Mouse (Mus musculus): ENCODE results near the gene Arhgef28. TPM values are rescaled to one million over a fixed set of nuclear protein-coding genes. Genes with fewer than 3 reads are reported as not detected.

Arhgef28 gene
- polyA plus RNA-seq, 1 experiment from 2014 or later, result 27.0 TPM

DNA sequence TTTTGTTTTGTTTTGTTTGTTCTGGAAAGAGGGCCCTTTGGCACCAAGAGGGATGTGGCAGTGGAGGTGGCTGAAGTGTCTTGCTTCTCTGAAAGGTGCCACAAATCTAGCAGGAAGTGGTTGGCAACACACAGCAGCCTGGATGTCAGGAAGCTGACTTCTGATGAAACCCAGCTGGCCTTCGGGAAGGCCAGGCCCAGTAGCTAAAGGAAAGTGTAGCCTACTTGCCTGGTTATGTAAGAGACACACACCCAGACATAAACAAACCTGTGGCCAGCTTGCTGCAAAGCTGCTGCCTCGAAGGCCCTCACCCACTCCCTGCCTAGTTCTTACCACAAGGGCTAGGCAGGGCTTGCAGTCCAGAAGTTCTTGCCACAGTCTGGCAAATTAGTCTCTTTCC is 204.1 kb downstream of the Arhgef28 start:
- H3K4me2 ChIP-seq, result no peak overlapping the region
- WGBS, result 75% methylated on average over 2 of the region's 2 CpGs
- no peaks in the 10 kb centered on the region for H3K36me3 ChIP-seq (replicated peaks)
- H3K9ac ChIP-seq, result no peak overlapping the region
- H3K9me3 ChIP-seq, result no peaks in the 10 kb centered on the region
- H3K4me1 ChIP-seq, result no peaks in the 10 kb centered on the region
- no peak overlapping the region for H3K4me3 ChIP-seq
- no peaks in the 10 kb centered on the region for H3K27me3 ChIP-seq (replicated peaks)
- no peak for ATAC-seq (replicated peaks)
- H3K27ac ChIP-seq, result no peak overlapping the region

DNA sequence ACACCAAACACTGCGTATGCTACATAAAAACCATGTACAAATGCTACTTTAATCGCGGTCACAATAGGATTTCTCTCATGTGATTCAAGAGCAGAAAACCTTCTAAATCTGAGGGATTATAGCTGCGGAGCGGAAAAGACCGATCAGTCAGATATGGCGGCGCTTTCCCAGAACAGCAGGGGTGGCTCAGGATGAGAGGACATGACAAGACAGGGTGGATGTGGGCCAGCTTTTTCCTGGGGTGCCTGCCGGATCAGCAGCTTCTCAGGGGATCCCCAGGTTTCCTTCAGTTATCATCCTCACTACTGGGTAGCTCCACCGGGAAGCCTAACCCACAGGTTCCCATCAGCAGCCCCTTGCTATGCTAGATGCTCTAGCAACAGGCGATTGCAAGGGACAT is 204.5 kb downstream of the Arhgef28 start:
- H3K4me3 ChIP-seq, result no peak overlapping the region
- H3K4me1 ChIP-seq, result no peaks in the 10 kb centered on the region
- H3K27ac ChIP-seq, result no peak overlapping the region
- no peak overlapping the region for H3K4me2 ChIP-seq
- H3K9me3 ChIP-seq, result no peaks in the 10 kb centered on the region
- no peak overlapping the region for H3K9ac ChIP-seq
- no peaks in the 10 kb centered on the region for H3K36me3 ChIP-seq (replicated peaks)
- ATAC-seq (replicated peaks), result no peak
- no peaks in the 10 kb centered on the region for H3K27me3 ChIP-seq (replicated peaks)
- WGBS, result 55% methylated on average over 11 of the region's 11 CpGs

DNA sequence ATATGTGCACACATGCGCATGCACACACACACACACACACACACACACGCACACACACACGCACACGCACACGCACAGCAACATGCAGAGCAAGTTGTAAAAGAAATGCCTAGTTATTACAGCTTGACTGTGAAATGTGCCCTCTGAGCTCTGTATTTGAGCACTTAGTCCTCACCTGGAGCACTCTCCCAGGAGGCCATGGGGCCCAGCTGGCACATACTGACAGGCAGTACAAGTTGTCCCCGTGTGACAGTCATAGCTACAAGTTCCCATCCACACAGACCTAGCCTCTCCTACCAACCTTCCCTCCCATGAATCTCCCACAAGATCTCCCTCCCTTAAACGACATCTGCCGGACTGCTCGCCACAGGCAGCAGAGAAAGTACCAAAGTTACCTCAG is 205.4 kb downstream of the Arhgef28 start:
- no peaks in the 10 kb centered on the region for H3K27me3 ChIP-seq (replicated peaks)
- 87% methylated on average over 9 of the region's 9 CpGs for WGBS
- no peaks in the 10 kb centered on the region for H3K4me1 ChIP-seq
- no peaks in the 10 kb centered on the region for H3K9me3 ChIP-seq
- H3K27ac ChIP-seq, result no peak overlapping the region
- no peak for ATAC-seq (replicated peaks)
- H3K36me3 ChIP-seq (replicated peaks), result no peaks in the 10 kb centered on the region
- no peak overlapping the region for H3K4me3 ChIP-seq
- no peak overlapping the region for H3K4me2 ChIP-seq
- H3K9ac ChIP-seq, result no peak overlapping the region

DNA sequence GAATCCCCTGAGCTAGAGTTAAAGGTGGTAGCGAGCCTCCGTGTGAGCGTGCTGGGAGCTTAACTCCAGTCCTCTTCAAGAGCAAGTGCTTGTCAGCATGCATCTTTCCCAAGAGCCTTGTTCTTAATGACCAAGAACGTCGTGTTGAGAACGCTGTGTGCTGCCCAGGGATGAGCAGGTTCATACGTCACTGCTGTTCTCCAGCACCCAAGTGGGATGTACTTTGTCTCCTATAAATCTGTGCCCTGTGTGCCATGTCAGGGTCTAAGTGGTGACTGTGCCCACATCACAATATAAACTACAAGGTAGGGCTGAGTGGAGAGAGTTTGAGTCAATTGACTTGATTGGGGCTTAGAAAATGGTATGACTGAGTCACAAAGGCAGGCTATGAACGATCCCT is 207.1 kb downstream of the Arhgef28 start:
- ATAC-seq (replicated peaks), result no peak
- Histone ChIP-seq H3K4me3 (no peak overlapping the region), H3K4me2 (no peak overlapping the region), H3K9me3 (no peaks in the 10 kb centered on the region), H3K36me3 (replicated peaks) (no peaks in the 10 kb centered on the region), H3K4me1 (no peaks in the 10 kb centered on the region), H3K9ac (no peak overlapping the region), H3K27ac (no peak overlapping the region), H3K27me3 (replicated peaks) (no peaks in the 10 kb centered on the region)
- 69% methylated on average over 8 of the region's 8 CpGs for WGBS

DNA sequence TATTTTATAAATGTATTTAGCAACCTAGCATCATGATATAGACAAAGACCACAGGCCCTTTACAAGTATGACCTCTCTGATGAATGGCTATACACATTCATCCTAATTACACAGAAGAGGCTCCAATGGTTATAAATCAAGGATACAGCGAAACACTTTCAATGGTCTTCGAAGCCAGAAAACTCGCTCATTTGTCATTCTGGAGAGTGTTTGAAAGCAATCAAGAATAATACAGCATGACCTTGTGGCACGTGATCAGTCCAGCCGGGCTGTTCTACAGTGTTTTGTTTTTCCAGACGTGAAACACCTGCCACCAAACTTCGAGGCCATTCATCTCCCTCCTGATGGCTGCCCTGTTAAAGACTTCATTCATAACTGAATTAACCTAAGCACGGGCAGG is 207.7 kb downstream of the Arhgef28 start:
- no peaks in the 10 kb centered on the region for H3K27me3 ChIP-seq (replicated peaks)
- ATAC-seq (replicated peaks), result no peak
- WGBS, result 40% methylated on average over 8 of the region's 8 CpGs
- H3K9me3 ChIP-seq, result no peaks in the 10 kb centered on the region
- H3K27ac ChIP-seq, result no peak overlapping the region
- no peak overlapping the region for H3K9ac ChIP-seq
- no peaks in the 10 kb centered on the region for H3K4me1 ChIP-seq
- H3K4me3 ChIP-seq, result no peak overlapping the region
- H3K36me3 ChIP-seq (replicated peaks), result no peaks in the 10 kb centered on the region
- H3K4me2 ChIP-seq, result no peak overlapping the region

DNA sequence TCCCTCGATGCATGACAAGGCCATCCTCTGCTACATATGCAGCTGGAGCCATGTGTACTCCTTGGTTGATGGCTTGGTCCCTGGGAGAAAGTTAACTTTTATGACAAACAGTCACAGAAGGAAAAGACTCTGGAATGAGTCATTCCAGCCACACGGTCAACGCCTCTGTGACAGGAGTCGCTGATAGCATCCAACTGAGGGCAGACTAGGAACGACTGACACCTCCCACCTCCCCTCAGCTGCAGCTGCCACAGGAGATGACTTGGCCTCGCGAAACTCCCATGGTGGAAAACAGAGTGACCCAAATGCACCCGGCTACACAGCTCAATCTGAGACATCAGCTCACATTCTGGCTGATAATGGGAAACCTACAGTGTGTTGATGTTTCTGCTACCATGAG is 215.3 kb downstream of the Arhgef28 start:
- no peak overlapping the region for H3K4me3 ChIP-seq
- H3K27me3 ChIP-seq (replicated peaks), result no peaks in the 10 kb centered on the region
- no peaks in the 10 kb centered on the region for H3K4me1 ChIP-seq
- no peaks in the 10 kb centered on the region for H3K9me3 ChIP-seq
- no peaks in the 10 kb centered on the region for H3K36me3 ChIP-seq (replicated peaks)
- H3K4me2 ChIP-seq, result no peak overlapping the region
- no peak overlapping the region for H3K9ac ChIP-seq
- ATAC-seq (replicated peaks), result no peak
- WGBS, result 81% methylated on average over 8 of the region's 8 CpGs
- H3K27ac ChIP-seq, result no peak overlapping the region

DNA sequence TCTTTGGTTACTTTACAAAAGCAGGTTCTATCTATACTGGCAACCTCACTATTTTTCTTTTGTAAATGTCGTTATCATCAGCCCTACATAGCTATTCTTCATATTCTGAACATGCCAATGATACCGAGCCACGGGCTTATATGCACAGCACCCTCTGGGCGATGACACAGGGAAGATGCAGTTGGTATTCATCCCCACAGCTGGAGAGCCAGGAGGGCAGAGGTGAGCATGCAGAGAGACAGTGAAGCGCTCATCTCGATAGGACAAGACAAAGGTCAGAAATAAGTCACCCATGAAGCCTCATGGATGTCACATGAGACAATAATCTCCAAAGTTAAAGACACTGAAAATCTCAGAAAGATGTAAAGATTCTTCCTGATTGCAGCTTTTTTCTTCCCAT is 217.4 kb downstream of the Arhgef28 start:
- 87% methylated on average over 6 of the region's 6 CpGs for WGBS
- ATAC-seq (replicated peaks), result no peak
- no peak overlapping the region for H3K4me2 ChIP-seq

DNA sequence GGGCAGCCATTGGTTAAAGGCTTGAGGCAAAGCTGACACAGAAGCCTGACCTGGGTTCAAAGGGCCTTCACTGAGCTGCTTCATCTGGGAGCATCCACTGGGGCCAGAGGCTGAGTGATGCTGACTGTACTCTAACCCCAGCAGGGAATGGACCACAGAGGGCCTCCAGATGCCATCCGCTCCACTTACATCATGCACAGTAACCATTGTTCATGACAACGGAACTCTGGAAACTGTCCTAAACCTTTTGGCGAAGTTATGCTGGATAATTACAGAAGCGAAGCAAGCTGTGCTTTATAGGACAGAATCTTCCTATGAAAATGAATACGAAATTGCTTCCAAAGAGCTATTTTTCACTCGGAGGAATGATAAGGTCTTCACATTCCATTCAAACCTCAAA is 219.5 kb downstream of the Arhgef28 start:
- Histone ChIP-seq H3K4me3 (no peak overlapping the region), H3K9ac (no peak overlapping the region), H3K27ac (no peak overlapping the region), H3K27me3 (replicated peaks) (no peaks in the 10 kb centered on the region), H3K4me1 (0 out of 2 replicates have a peak, but pooled peaks cover 1% of the 10 kb centered on the region), H3K36me3 (replicated peaks) (no peaks in the 10 kb centered on the region), H3K4me2 (no peak overlapping the region), H3K9me3 (no peaks in the 10 kb centered on the region)
- ATAC-seq (replicated peaks), result no peak
- 89% methylated on average over 6 of the region's 6 CpGs for WGBS

More for the DNA sequence above, 217.4 kb downstream of the Arhgef28 start:
- Histone ChIP-seq H3K36me3 (replicated peaks) (no peaks in the 10 kb centered on the region), H3K4me1 (no peaks in the 10 kb centered on the region), H3K9me3 (no peaks in the 10 kb centered on the region), H3K27me3 (replicated peaks) (no peaks in the 10 kb centered on the region), H3K4me3 (no peak overlapping the region), H3K27ac (no peak overlapping the region), H3K9ac (no peak overlapping the region)

DNA sequence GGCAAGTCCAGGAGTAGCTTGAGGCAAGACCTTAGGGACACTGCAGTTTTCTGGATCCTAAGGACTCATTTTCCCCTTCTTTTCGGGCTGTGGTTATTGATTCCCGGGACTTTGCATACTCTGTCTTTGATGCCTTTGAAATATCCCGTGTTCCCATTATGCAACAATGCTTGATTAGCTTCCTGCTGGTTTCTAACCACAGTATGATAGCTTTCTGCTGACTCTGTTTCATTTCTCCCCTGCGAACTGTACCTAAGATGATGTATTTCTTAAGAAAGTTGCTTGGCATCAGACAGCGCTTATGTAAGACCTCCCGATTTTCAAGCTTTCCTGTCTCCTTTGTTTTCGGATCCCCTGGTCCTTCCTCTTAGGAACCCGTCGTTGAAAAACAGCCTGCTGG is 229.1 kb downstream of the Arhgef28 start:
- Histone ChIP-seq H3K9me3 (no peaks in the 10 kb centered on the region), H3K4me1 (0 out of 2 replicates have a peak, but pooled peaks cover 2% of the 10 kb centered on the region), H3K27me3 (replicated peaks) (no peaks in the 10 kb centered on the region), H3K4me3 (no peak overlapping the region), H3K9ac (no peak overlapping the region), H3K27ac (no peak overlapping the region), H3K4me2 (no peak overlapping the region), H3K36me3 (replicated peaks) (no peaks in the 10 kb centered on the region)
- 86% methylated on average over 9 of the region's 9 CpGs for WGBS
- ATAC-seq (replicated peaks), result no peak

DNA sequence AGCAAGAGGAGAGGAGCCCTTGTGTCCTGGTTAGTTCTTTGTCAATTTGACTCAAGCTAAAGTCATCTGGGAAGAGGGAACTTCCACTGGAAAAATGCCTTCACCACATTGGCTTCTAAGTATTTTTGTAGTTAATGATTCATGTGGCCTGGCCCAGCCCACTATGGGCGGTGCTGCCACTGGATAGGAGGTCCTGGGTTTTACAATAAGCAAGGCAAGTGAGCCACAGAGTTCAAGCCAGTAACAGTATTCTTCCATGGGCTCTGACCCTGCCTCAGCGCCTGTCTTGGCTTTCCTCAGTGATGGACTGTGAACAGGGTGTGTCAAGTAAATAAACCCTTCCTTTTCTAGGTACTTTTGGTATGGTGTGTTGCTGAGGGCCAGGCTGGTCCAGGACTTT is 229.6 kb downstream of the Arhgef28 start:
- H3K4me1 ChIP-seq, result 0 out of 2 replicates have a peak, but pooled peaks cover under 1% of the 10 kb centered on the region
- H3K27me3 ChIP-seq (replicated peaks), result no peaks in the 10 kb centered on the region
- H3K36me3 ChIP-seq (replicated peaks), result no peaks in the 10 kb centered on the region
- H3K9ac ChIP-seq, result no peak overlapping the region
- 86% methylated on average over 2 of the region's 2 CpGs for WGBS
- no peak overlapping the region for H3K27ac ChIP-seq
- H3K9me3 ChIP-seq, result no peaks in the 10 kb centered on the region
- H3K4me3 ChIP-seq, result no peak overlapping the region
- ATAC-seq (replicated peaks), result no peak
- no peak overlapping the region for H3K4me2 ChIP-seq

DNA sequence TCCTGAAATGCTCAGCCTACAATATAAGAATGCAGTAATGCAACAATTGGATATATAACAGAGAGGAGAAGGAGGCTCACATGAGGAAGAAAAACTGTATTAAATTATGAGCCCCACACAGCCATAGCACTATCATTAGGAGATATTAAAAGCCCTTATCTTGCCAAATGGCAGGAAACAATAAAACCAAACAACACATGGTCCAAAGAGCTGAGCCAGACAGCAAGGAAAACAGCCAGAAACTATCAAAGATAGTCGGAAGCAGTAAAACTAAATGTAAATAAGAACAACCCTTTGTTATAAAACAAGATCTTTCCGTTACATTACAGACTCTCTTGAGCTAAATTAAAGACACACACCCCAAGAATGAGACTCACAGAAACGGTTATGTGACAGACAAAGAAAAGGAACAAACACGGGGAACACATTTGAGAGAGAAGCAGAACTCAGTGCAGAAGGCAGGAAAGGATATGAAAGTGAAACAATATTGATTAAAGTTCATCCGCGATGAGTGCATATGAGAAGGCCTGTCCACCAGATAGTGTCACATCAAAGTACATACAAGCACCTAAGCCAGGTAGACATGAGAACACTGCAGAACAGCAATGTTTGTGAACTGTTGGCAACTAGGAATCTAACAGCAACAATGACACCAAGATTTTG is 231.6 kb downstream of the Arhgef28 start:
- H3K36me3 ChIP-seq (replicated peaks), result no peaks in the 10 kb centered on the region
- no peak overlapping the region for H3K4me3 ChIP-seq
- no peak overlapping the region for H3K9ac ChIP-seq
- H3K4me1 ChIP-seq, result no peaks in the 10 kb centered on the region
- 82% methylated on average over 6 of the region's 6 CpGs for WGBS
- H3K27me3 ChIP-seq (replicated peaks), result no peaks in the 10 kb centered on the region
- no peaks in the 10 kb centered on the region for H3K9me3 ChIP-seq
- H3K27ac ChIP-seq, result no peak overlapping the region
- no peak overlapping the region for H3K4me2 ChIP-seq
- no peak for ATAC-seq (replicated peaks)

DNA sequence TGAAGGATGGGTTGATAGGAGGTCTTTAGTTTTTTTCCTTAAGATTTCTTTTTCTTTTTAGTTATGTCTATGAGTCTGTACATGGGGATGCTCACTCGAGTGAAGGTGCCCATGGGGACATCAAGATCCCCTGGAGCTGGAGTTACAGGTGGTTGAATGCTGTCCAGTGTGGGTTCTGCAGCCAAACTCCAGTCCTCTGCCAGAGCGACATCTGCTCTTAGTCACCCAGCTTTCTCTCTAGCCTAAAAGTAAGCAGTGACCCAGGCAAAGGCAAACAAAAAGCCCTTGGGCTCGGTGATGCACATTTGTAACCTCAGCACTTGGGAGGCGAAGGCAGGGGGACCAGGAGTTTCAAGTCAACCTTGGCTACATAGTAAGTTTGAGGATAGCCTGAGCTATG is 232.3 kb downstream of the Arhgef28 start:
- ATAC-seq (replicated peaks), result no peak
- H3K27ac ChIP-seq, result no peak overlapping the region
- 73% methylated on average over 4 of the region's 4 CpGs for WGBS
- H3K4me2 ChIP-seq, result no peak overlapping the region
- H3K9me3 ChIP-seq, result no peaks in the 10 kb centered on the region
- no peak overlapping the region for H3K4me3 ChIP-seq
- no peak overlapping the region for H3K9ac ChIP-seq
- H3K4me1 ChIP-seq, result no peaks in the 10 kb centered on the region
- H3K27me3 ChIP-seq (replicated peaks), result no peaks in the 10 kb centered on the region
- no peaks in the 10 kb centered on the region for H3K36me3 ChIP-seq (replicated peaks)

DNA sequence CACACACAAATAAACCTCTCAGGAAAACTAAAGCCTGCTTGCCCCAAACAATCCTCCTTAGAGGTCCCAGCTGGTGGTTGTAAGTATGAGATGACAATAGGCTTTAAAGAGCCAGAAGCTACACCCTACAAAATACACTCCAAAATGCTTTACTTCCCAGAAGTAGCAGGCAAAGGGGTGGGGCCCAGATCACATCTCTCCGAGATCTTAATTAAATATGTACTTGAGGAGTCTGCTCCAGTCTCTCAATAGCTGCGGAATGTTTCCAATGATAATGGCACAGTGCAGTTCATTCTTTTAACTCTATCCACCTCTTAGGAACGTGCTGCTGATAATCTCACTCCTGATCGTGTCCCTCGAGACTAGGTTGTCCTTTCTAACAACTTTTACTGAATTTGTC is 240.2 kb downstream of the Arhgef28 start:
- ATAC-seq (replicated peaks), result no peak
- no peaks in the 10 kb centered on the region for H3K27me3 ChIP-seq (replicated peaks)
- H3K4me1 ChIP-seq, result no peaks in the 10 kb centered on the region
- WGBS, result 62% methylated on average over 5 of the region's 5 CpGs
- no peaks in the 10 kb centered on the region for H3K9me3 ChIP-seq
- H3K36me3 ChIP-seq (replicated peaks), result no peaks in the 10 kb centered on the region
- H3K9ac ChIP-seq, result no peak overlapping the region
- H3K4me2 ChIP-seq, result no peak overlapping the region
- no peak overlapping the region for H3K27ac ChIP-seq
- H3K4me3 ChIP-seq, result no peak overlapping the region
